Mouse (Mus musculus) left cerebral cortex, postnatal 36 days (tissue): ENCODE results near the gene Med12l. TPM values are rescaled to one million over a fixed set of nuclear protein-coding genes. Genes with fewer than 3 reads are reported as not detected.
A peak's percentile ranks its signal among the peaks of the same experiment; 100 is the strongest.

ENCODE experiments used
- DNase-seq, 2 experiments: peaks; one replicate each; pipeline ENCODE4 v3.0.0; 2021 to 2022; ENCODE audit warnings: low spot score in 2 of 2, mixed read lengths in 1 of 2
- intact Hi-C: fragments of 180-260 bp; cut with DNase I; formaldehyde crosslinking; loops from one replicate; pipeline ENCODE4 v1.15.1; 2025
- total RNA-seq, 2 experiments: library from RNA; stranded (reverse); gene quantifications; 2 replicates each; pipeline ENCODE4 v1.2.3; 2021

Gene Med12l
- total RNA-seq, 2 experiments from 2014 or later: 42.0 to 42.8 TPM

GRCm38 (mm10) chr3:59263988-59264387, 258.4 kb downstream of the Med12l start:
- no peak for DNase-seq

DNA sequence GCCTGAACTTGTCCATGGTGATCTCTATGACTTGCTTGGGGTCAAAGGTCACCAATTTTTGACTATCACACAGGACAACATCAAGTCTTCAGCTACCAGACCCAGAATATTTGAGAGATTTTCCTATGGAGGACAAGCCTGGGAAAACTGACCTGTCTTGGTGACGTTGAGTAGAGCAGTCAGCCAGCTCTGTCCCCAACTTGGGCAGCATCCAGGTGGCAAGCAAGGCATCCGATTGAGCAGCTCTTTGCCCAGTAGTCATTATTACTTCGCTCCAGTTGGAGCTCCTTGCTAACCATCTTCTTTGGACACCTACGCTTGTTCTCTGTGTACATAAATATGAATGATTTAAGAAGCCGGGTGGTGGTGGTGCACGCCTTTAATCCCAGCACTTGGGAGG, 265.2 kb downstream of the Med12l start:
- no peak for DNase-seq
- intact Hi-C loops: no loop called here

More at GRCm38 (mm10) chr3:59263988-59264387, 258.4 kb downstream of the Med12l start:
- intact Hi-C loops: no loop called here

DNA sequence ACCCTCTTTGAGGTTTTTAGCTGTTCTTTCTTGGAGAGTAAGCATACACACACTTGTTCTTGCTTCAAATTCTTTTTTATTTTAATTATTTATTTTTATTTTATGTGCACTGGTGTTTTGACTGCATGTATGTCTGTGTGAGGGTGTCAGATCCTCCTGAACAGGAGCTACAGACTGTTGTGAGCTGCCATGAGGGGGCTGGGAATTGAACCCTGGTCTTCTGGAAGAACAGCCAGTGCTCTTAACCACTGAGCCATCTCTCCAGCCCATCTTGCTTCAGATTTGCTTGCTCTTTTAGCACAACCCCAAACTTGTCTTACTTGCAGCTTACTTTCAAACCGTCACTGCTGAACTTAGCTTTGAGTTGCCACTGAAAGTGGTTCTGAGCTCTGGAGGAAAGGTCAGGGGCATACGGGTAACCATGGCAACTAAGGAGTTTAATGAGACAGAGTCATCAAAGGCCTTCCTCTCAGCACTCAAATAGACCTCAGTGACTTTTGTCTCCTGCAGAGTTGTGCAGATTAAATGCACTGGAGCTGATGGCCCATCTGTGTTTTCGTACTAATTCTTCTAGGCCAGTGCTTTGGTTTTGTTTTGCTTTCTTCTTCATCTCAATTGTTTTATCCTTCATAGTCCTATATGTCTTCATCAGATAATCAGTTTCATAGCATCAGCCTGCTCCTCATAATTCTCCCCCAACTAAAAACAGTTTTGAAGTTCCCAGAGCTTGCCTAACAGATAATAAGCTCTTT, 272.1 kb downstream of the Med12l start:
- no peak for DNase-seq
- intact Hi-C loops: no loop called here

DNA sequence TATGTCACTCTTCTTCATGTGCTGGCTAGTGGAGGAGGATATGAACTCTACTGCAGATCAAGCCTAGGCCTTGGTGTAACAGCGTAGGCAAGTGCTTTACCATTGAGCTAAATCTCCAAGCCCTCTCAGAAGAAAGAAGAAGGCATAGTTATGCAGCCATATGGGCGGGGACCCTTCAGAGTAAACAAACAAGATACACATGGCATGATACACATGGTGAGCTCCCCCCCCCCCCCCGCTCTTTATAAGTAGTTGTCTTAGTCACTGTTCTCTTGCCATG, 272.6 kb downstream of the Med12l start:
- intact Hi-C loops: no loop called here
- DNase-seq: no peak

GRCm38 (mm10) chr3:59278620-59279019, 273.0 kb downstream of the Med12l start:
- intact Hi-C loops: no loop called here
- DNase-seq: no peak

DNA sequence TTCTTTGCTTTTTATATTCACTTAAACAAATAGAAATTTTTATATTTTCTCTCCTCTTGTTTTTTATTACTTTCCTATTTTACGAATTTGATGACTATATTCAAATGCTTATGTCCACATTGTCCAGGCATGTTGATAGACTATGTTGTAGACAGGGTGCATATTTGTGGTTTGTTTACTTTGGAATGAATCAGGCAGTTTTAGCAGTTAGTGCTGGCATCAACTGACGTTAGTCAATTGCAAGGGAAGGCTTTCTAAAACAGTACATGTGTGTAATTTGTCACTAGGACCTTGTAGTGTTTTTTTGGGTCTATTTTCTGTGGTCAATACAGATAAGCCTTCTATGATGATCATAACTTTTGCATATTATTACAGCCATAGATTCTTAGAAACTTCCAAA, 284.9 kb downstream of the Med12l start:
- no peak for DNase-seq
- intact Hi-C loops: no loop called here

DNA sequence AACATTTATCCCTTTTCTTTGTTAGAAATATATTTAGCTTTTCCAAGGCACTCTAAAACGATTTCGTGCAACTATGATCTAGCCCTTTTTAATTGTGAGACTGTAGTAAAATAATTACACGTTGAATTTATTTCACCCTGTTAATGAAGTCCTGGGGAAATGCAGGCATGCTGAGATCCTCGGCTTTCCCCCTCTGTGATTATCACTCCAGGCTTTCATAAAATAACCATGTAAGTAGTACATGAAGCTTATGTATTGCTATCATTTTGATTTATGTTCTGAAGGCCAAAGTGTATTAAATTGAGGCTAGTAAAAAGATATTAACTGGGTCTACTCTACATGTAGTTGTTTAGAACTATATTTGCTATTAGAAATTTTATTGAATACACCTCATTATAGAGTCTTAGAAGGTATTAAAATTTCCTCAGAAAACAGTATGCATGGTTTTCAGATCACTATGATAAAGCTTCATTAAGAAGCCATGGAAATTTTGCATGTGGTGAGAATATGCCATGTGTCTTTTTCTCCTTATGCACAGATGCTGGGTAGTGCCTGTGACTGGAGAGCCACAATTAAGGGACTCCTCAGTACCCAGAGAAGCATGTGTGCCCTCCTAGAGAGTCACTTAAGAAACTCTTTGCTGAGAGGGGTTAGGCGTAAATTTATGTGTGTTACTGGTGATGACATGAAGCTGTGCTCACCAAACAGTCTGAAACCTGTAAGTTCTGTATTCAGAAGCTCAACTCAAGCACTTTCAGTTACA, 288.0 kb downstream of the Med12l start:
- DNase-seq: no peak
- intact Hi-C loops: no loop called here

GRCm38 (mm10) chr3:59295699-59296562, 290.3 kb downstream of the Med12l start:
- intact Hi-C loops: no loop called here
- DNase-seq: no peak

DNA sequence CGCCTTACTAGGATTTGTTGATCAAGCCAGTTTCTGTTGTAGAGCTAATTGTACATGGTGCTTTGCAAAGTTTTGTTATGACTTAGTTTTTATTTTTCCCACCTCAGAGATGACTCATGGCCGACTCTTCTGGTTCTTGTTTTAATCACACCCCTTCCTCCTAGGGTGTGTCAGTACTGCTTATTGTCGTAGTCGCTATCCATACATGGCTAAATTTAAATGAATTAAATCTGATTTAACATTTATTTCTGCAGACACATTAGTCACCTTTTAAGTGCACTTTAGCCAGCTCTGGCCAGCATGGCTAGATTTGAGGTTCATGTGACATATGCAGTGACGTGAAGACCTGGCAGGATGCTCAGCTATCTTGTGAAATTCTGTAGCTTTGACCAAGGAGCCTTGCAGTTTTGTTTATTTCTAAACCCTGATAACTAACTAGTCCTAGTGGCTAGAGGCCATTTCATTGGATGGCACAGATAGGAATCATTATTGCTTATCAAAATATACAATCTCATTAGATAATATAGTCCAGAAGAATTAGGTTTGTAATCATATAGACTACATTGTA, 291.0 kb downstream of the Med12l start:
- no peak for DNase-seq
- intact Hi-C loops: no loop called here

- intact Hi-C loops: no loop called here
These were observed 292.0 kb downstream of the Med12l start for GRCm38 (mm10) chr3:59297653-59298052.

GRCm38 (mm10) chr3:59304944-59305343, 299.3 kb downstream of the Med12l start:
- intact Hi-C loops: no loop called here
- no peak for DNase-seq

More at GRCm38 (mm10) chr3:59297653-59298052, 292.0 kb downstream of the Med12l start:
- no peak for DNase-seq

- intact Hi-C loops: no loop called here
- DNase-seq: no peak
These were observed 299.9 kb downstream of the Med12l start for GRCm38 (mm10) chr3:59305518-59305917.

GRCm38 (mm10) chr3:59312610-59313009, 307.0 kb downstream of the Med12l start:
- intact Hi-C loops: no loop called here
- DNase-seq: peak; percentile 50 to 70

- DNase-seq: no peak
- intact Hi-C loops: no loop called here
These were observed 310.5 kb downstream of the Med12l start for GRCm38 (mm10) chr3:59316077-59316476.

DNA sequence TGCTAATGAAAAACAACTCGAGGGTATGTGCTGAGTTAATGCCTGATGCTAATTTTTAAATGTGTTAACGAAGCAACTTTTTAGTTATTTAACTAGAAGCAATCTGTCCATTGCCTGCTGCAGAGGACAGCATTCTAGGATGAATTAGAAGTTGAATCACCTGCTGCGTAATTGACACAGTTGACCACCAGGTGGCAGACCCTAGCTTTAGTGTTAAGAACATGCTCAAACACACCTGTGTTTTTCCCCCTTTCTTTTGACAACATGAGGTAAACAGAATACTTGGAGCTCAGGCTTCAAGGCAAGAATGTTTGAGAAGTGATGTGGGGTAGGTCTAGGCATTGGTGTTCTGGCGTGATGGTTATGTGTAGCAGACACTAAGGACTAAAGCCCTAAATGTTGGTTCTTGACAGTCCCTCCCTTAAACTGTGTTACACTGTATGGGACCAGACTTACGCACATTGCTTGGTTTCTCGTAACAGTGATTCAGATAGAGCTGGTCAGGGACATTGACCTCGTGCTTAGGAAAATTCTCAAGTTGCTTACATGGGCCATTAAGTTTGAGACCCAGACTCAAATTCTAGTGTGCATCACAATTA, 315.8 kb downstream of the Med12l start:
- DNase-seq: peak in 1 of 2 experiments; percentile 46
- intact Hi-C loops: loop anchor here (2.0 to 5.0 kb wide), 2 partner anchors 735 to 791 kb away; no protein-coding TSS in a partner anchor

DNA sequence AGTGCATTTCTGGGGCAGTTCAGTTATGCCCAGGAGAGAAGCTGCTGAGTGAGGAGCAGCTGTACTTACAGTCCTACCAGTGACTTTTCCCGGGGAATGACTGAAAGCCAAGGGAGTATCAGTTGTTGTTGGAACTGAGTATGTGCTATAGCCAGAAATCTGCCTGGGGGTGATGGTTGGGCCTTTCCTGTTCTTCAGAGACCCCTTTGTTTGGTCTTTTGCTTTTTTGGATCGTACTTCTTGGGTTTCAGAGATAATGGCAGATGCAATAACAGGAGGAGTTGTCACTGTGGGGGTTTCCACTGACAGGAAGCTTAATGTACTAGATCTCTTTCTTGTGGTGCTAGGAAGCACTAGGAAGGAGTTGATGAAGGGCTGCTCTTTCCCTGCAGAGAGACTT, 322.9 kb downstream of the Med12l start:
- intact Hi-C loops: no loop called here

GRCm38 (mm10) chr3:59341647-59342427, 336.2 kb downstream of the Med12l start:
- DNase-seq: no peak
- intact Hi-C loops: no loop called here

More for the DNA sequence above, 322.9 kb downstream of the Med12l start:
- no peak for DNase-seq

GRCm38 (mm10) chr3:59343026-59343425, 337.4 kb downstream of the Med12l start:
- intact Hi-C loops: no loop called here
- no peak for DNase-seq
